27 mouse cellular contexts compared by ENCODE assay signal in the genomic region with DNA sequence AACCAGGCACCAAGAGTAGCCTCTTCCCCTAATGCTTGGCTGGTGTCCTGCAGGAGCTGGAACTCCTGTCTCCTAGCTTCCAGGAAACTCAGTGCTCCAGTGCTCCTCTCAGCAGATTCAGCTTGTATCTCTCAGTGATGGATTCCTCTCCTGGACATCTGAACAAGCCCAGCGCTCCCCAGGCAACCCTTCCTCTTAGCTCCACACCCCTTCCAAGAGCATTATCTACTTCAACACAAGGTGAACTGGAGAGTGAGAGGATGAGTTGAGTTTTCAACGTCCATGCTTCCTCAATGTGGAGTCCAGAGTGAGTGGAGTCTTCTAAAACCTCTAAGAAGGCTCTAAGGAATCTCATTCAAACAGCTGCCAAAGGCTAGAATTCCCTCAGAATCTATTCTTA.
DNase-seq lines count a peak whose midpoint lies in the region; ATAC-seq and TF ChIP-seq lines count a peak whose summit lies in the region.
"Had no signal": no experiment of that assay in that cellular context is flagged by ENCODE, and none has a peak within 500 bp of the region (broad histone marks: within the 10 kb centered on the region; RNA-seq: fewer than 3 reads in every experiment).

No protein-coding gene starts in this region.

- H3K4me3 ChIP-seq in heart, adult 2 months, result no peak overlapping the region
- no peak overlapping the region for H3K4me3 ChIP-seq in liver, embryonic 14.5 days (ENCODE audit: insufficient read depth in 1 of 2, low read depth in 2 of 2, low read length in 2 of 2)
- no peak overlapping the region for H3K4me3 ChIP-seq in hindbrain, embryonic 13.5 days
- H3K4me3 ChIP-seq: embryonic facial prominence, embryonic 15.5 days; forebrain, embryonic 13.5 days; intestine, embryonic 15.5 days; stomach, embryonic 15.5 days had no signal

- no peaks in the 10 kb centered on the region; the same call in 1 of the 2 replicates for H3K36me3 ChIP-seq in heart, adult 2 months (ENCODE audit: control insufficient read depth, insufficient read depth, low read length)
- H3K36me3 ChIP-seq in liver, embryonic 14.5 days (replicated peaks; ENCODE audit: control insufficient read depth, insufficient read depth, low read depth), result no peaks in the 10 kb centered on the region
- H3K36me3 ChIP-seq in hindbrain, embryonic 13.5 days, result no peaks in the 10 kb centered on the region
- H3K36me3 ChIP-seq: embryonic facial prominence, embryonic 15.5 days; intestine, embryonic 15.5 days; stomach, embryonic 15.5 days had no signal

- ATAC-seq in erythroblast, adult 5-6 weeks (replicated peaks; ENCODE audit: low FRiP score, poor library complexity, severe bottlenecking), result peak; percentile 49
- peak; percentile 57 for ATAC-seq in liver, embryonic 14.5 days (ENCODE audit: insufficient read depth)
- peak; percentile 62; the same call in 1 of the 2 replicates for ATAC-seq in megakaryocyte-erythroid progenitor cell, adult 5-6 weeks (replicated peaks; ENCODE audit: low FRiP score, low TSS enrichment, poor library complexity, severe bottlenecking)
- no peak for ATAC-seq in hindbrain, embryonic 13.5 days (ENCODE audit: low FRiP score)
- ATAC-seq: forebrain, embryonic 13.5 days; hindbrain, postnatal 0 days; lung, postnatal 0 days had no signal

- no peaks in the 10 kb centered on the region for H3K9me3 ChIP-seq in liver, embryonic 14.5 days (ENCODE audit: control insufficient read depth, low read length)
- H3K9me3 ChIP-seq in hindbrain, embryonic 13.5 days, result no peaks in the 10 kb centered on the region
- H3K9me3 ChIP-seq: embryonic facial prominence, embryonic 15.5 days; forebrain, embryonic 13.5 days; intestine, embryonic 15.5 days; stomach, embryonic 15.5 days had no signal

- no peaks in the 10 kb centered on the region for H3K27me3 ChIP-seq in heart, adult 2 months (ENCODE audit: control insufficient read depth, insufficient read depth, low read length)
- H3K27me3 ChIP-seq in liver, embryonic 14.5 days (ENCODE audit: control insufficient read depth, insufficient read depth, low read length), result no peaks in the 10 kb centered on the region
- H3K27me3 ChIP-seq in hindbrain, embryonic 13.5 days, result no peaks in the 10 kb centered on the region
- H3K27me3 ChIP-seq: CH12.LX; embryonic facial prominence, embryonic 15.5 days; forebrain, embryonic 13.5 days; intestine, embryonic 15.5 days; stomach, embryonic 15.5 days had no signal

- peaks cover 6% of the 10 kb centered on the region for H3K4me1 ChIP-seq in heart, adult 2 months (ENCODE audit: control insufficient read depth, insufficient read depth, low read length)
- peaks cover 21 to 23% of the 10 kb centered on the region in 2 experiments for H3K4me1 ChIP-seq in liver, embryonic 14.5 days (replicated peaks; ENCODE audit: control insufficient read depth in 2 of 2, insufficient read depth in 2 of 2, low read length in 1 of 2)
- peaks cover 12% of the 10 kb centered on the region for H3K4me1 ChIP-seq in hindbrain, embryonic 13.5 days (replicated peaks)

- TF ChIP-seq EP300 in heart, adult 2 months (IDR thresholded peaks at IDR 0.05; ENCODE audit: insufficient read depth, low read depth, low read length), result no peak
- TF ChIP-seq EP300 in liver, embryonic 14.5 days (IDR thresholded peaks at IDR 0.05; ENCODE audit: low read depth), result no peak

- no peak overlapping the region for H3K9ac ChIP-seq in heart, adult 2 months (ENCODE audit: low read depth, low read length)
- H3K9ac ChIP-seq in liver, embryonic 14.5 days (replicated peaks), result no peak overlapping the region
- H3K9ac ChIP-seq in hindbrain, embryonic 13.5 days, result no peak overlapping the region
- H3K9ac ChIP-seq: embryonic facial prominence, embryonic 15.5 days; forebrain, embryonic 13.5 days; intestine, embryonic 15.5 days; stomach, embryonic 15.5 days had no signal

- peak; percentile 46 for DNase-seq in heart, adult 11 months
- DNase-seq in heart, adult 2 months, result no peak
- peak in 1 of 3 experiments; percentile 24 for DNase-seq in liver, embryonic 14.5 days (ENCODE audit: low read depth in 3 of 3, low spot score in 3 of 3)
- DNase-seq in adrenal gland, adult (ENCODE audit: inconsistent age in 2 of 2, low spot score in 1 of 2), result no peak
- no peak for DNase-seq in thymus, postnatal 0 days (ENCODE audit: low spot score)
- DNase-seq: adrenal gland, postnatal 25 days; cerebellum, adult 18-20 months; cerebellum, postnatal 14 days; gastrocnemius, postnatal 25 days; heart, postnatal 14 days; kidney, adult 9 months; kidney, postnatal 10 days; layer of hippocampus, adult 9-11 months; lung, postnatal 4 days; midbrain, embryonic 14.5 days; right cerebral cortex, postnatal 25 days; thymus, adult 2 months had no signal

- H3K4me2 ChIP-seq in liver, embryonic 14.5 days (ENCODE audit: low read depth), result no peak overlapping the region
- no peak overlapping the region for H3K4me2 ChIP-seq in hindbrain, embryonic 13.5 days
- H3K4me2 ChIP-seq: embryonic facial prominence, embryonic 15.5 days; forebrain, embryonic 13.5 days; intestine, embryonic 15.5 days; stomach, embryonic 15.5 days had no signal

- no peak for TF ChIP-seq POLR2A in heart, adult 2 months (IDR thresholded peaks at IDR 0.05; ENCODE audit: insufficient read depth, low read depth, low read length)

- intact Hi-C loops in heart, adult 2 months (cut with DNase I), result no loop called here

- WGBS in heart, adult 2 months, result 70% methylated on average over 2 of the region's 2 CpGs
- WGBS in liver, embryonic 14.5 days (ENCODE audit: insufficient replicate concordance), result 19% methylated on average over 2 of the region's 2 CpGs
- 93% methylated on average over 2 of the region's 2 CpGs for WGBS in hindbrain, embryonic 13.5 days

- no peaks in the 10 kb centered on the region for H3K79me2 ChIP-seq in heart, adult 2 months (replicated peaks; ENCODE audit: control insufficient read depth, insufficient read depth, low read length)

- no peak overlapping the region for H3K27ac ChIP-seq in heart, adult 2 months
- H3K27ac ChIP-seq in liver, embryonic 14.5 days, result no peak overlapping the region
- H3K27ac ChIP-seq in hindbrain, embryonic 13.5 days, result no peak overlapping the region
- H3K27ac ChIP-seq: embryonic facial prominence, embryonic 15.5 days; forebrain, embryonic 13.5 days; hindbrain, postnatal 0 days; intestine, embryonic 15.5 days; stomach, embryonic 15.5 days had no signal

- no peak for TF ChIP-seq CTCF in heart, adult 2 months (IDR thresholded peaks at IDR 0.05)
- TF ChIP-seq CTCF in liver, embryonic 14.5 days (IDR thresholded peaks at IDR 0.05; ENCODE audit: low read depth), result no peak
